Mouse (Mus musculus): Measurements from ENCODE around the gene 4930595D18Rik. TPM values are rescaled to one million over a fixed set of nuclear protein-coding genes. Genes with fewer than 3 reads are reported as not detected.

Gene 4930595D18Rik
- polyA plus RNA-seq, 1 experiment from 2014 or later = not detected

DNA sequence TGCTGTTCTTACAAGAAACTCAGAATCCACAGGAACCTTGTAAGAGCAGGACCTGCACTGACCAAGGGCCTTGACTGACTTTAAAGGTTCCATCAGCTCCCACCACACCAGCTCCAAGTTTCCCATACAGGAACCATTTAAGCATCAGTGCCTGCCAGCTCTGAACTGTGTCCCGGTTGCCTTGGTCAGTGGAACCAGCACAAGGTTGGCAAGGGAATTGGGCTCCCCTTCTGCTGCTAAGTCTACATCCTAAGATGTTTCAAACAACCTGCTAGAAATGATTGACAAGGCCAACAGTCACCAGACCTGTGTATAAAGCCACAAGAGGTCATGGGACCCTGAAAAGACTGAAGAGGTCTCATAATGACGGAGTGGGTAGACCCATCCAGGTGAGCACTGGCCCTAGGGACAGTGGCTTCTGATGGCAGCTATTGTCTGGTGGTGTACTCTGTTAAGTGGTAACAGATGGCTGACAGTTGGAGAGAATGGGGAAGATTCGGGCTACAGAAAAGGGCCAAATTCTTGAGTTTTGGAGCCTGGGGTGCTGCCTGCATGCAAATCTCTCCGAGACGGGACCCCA is 64.7 kb downstream of the 4930595D18Rik start:
- WGBS = 90% methylated on average over 5 of the region's 5 CpGs
- no peak overlapping the region for H3K4me2 ChIP-seq (ENCODE audit: low read depth, low read length)

DNA sequence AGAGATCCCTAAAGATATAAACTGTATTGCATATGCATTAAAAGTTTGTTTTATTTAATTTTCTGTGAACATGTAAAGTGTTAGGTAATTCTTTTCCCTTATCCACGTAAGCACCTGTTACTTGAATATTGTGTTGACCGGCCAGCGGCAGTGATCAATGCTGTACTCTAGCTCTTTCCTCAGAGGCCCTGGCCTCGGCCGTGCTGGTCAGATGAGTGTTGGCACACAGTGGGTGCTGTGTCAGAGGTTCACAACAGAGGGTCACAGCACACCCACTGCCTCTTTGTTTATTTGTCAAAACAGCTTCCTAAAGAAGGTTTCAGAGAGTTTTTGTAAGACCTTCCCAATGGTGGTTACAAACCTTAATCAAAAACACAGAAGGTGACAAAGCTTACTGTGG is 69.7 kb downstream of the 4930595D18Rik start:
- Histone ChIP-seq H3K27me3 (replicated peaks; ENCODE audit: control insufficient read depth, insufficient read depth, low read length) (no peaks in the 10 kb centered on the region), H3K4me3 (ENCODE audit: low read depth, low read length) (no peak overlapping the region), H3K9ac (ENCODE audit: low read depth, low read length) (no peak overlapping the region), H3K4me1 (ENCODE audit: control insufficient read depth, insufficient read depth, low read length) (no peaks in the 10 kb centered on the region), H3K36me3 (ENCODE audit: control insufficient read depth, insufficient read depth, low read length) (peaks cover 80% of the 10 kb centered on the region), H3K9me3 (ENCODE audit: control insufficient read depth, low read length) (no peaks in the 10 kb centered on the region), H3K27ac (replicated peaks; ENCODE audit: low read depth, low read length) (no peak overlapping the region), H3K4me2 (ENCODE audit: low read depth, low read length) (no peak overlapping the region)
- WGBS = 92% methylated on average over 5 of the region's 5 CpGs
- DNase-seq (ENCODE audit: low spot score) = no peak
- no peak for ATAC-seq (ENCODE audit: low read depth)

More for the DNA sequence above, 64.7 kb downstream of the 4930595D18Rik start:
- Histone ChIP-seq H3K4me1 (ENCODE audit: control insufficient read depth, insufficient read depth, low read length) (no peaks in the 10 kb centered on the region), H3K36me3 (ENCODE audit: control insufficient read depth, insufficient read depth, low read length) (peaks cover 32% of the 10 kb centered on the region), H3K9ac (ENCODE audit: low read depth, low read length) (no peak overlapping the region), H3K27me3 (replicated peaks; ENCODE audit: control insufficient read depth, insufficient read depth, low read length) (no peaks in the 10 kb centered on the region), H3K4me3 (ENCODE audit: low read depth, low read length) (no peak overlapping the region), H3K27ac (replicated peaks; ENCODE audit: low read depth, low read length) (no peak overlapping the region), H3K9me3 (ENCODE audit: control insufficient read depth, low read length) (no peaks in the 10 kb centered on the region)
- ATAC-seq (ENCODE audit: low read depth) (no peak), DNase-seq (ENCODE audit: low spot score) (no peak)

DNA sequence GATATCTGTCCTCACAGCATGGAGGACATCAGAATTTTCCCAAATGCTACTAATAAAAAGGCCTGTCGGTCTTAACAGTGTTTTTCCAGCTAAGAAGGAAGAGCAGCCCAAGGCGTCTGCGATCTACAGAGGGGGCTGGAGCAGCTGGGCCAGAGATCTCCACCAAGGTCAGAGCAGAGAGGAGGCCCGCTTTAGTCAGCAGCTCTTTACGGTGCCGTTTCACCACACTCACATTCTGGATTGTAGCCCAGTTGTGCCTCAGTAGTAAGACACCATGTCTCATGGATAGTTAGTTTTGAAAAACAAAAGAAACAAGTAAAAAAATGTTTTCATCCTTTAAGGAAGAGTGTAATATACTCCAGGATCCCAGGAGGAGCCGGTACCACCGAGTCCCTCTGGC is 73.1 kb downstream of the 4930595D18Rik start:
- Histone ChIP-seq H3K27me3 (replicated peaks; ENCODE audit: control insufficient read depth, insufficient read depth, low read length) (no peaks in the 10 kb centered on the region), H3K9me3 (ENCODE audit: control insufficient read depth, low read length) (no peaks in the 10 kb centered on the region), H3K4me1 (ENCODE audit: control insufficient read depth, insufficient read depth, low read length) (no peaks in the 10 kb centered on the region), H3K27ac (replicated peaks; ENCODE audit: low read depth, low read length) (no peak overlapping the region), H3K9ac (ENCODE audit: low read depth, low read length) (no peak overlapping the region), H3K4me2 (ENCODE audit: low read depth, low read length) (no peak overlapping the region), H3K4me3 (ENCODE audit: low read depth, low read length) (no peak overlapping the region), H3K36me3 (ENCODE audit: control insufficient read depth, insufficient read depth, low read length) (peaks cover 93% of the 10 kb centered on the region)
- ATAC-seq (ENCODE audit: low read depth) = no peak
- 92% methylated on average over 8 of the region's 8 CpGs for WGBS
- no peak for DNase-seq (ENCODE audit: low spot score)

Other genes with a start within 250 kb of the 4930595D18Rik start
- 11.1 and 13.2 TPM in 2 replicates for gene Ankrd9, start 205.5 kb downstream of the 4930595D18Rik start, polyA plus RNA-seq (2014; fragmentation: Nextera tagmentation; extraction: Ambion mirVana)
- gene Rcor1, start 145.1 kb downstream of the 4930595D18Rik start, polyA plus RNA-seq (2014; fragmentation: Nextera tagmentation; extraction: Ambion mirVana) = 16.8 and 18.0 TPM in 2 replicates
- gene Traf3, start 18.1 kb downstream of the 4930595D18Rik start, polyA plus RNA-seq (2014; fragmentation: Nextera tagmentation; extraction: Ambion mirVana) = 12.5 and 13.4 TPM in 2 replicates
- gene Amn, start 86.6 kb upstream of the 4930595D18Rik start, polyA plus RNA-seq (2014; fragmentation: Nextera tagmentation; extraction: Ambion mirVana) = 0.34 and 0.50 TPM in 2 replicates
- gene Cdc42bpb, start 193.2 kb upstream of the 4930595D18Rik start, polyA plus RNA-seq (2014; fragmentation: Nextera tagmentation; extraction: Ambion mirVana) = 37.7 and 41.5 TPM in 2 replicates
- gene Lbhd2, start 222.3 kb upstream of the 4930595D18Rik start, polyA plus RNA-seq (2014; fragmentation: Nextera tagmentation; extraction: Ambion mirVana) = 5.5 and 5.8 TPM in 2 replicates
- gene Exoc3l4, start 232.5 kb upstream of the 4930595D18Rik start, polyA plus RNA-seq (2014; fragmentation: Nextera tagmentation; extraction: Ambion mirVana) = 8.7 and 9.4 TPM in 2 replicates